In genomic region chr15:101233641-101234275, GRCm38 (mm10) we compare ENCODE assay signal across 12 mouse cellular contexts. TPM values are rescaled to one million over a fixed set of nuclear protein-coding genes. Genes with fewer than 3 reads are reported as not detected.
A peak's percentile ranks its signal among the peaks of the same experiment; 100 is the strongest.
DNase-seq lines count a peak whose midpoint lies in the region; ATAC-seq lines count a peak whose summit lies in the region.
"Had no signal": no experiment of that assay in that cellular context is flagged by ENCODE, and none has a peak within 500 bp of the region (broad histone marks: within the 10 kb centered on the region; RNA-seq: fewer than 3 reads in every experiment).

No protein-coding gene starts in this region.

- 0 out of 2 replicates have a peak overlapping the region, but pooled peaks have one; percentile 42 for H3K27ac ChIP-seq in kidney, embryonic 15.5 days
- peak overlapping the region; percentile 15; the same call in 1 of the 2 replicates for H3K27ac ChIP-seq in limb, embryonic 13.5 days
- H3K27ac ChIP-seq in stomach, embryonic 15.5 days: peak overlapping the region; percentile 89
- H3K27ac ChIP-seq in forebrain, embryonic 15.5 days (replicated peaks): no peak overlapping the region
- H3K27ac ChIP-seq: hindbrain, embryonic 15.5 days; liver, embryonic 13.5 days had no signal

- 0 out of 2 replicates have a peak, but pooled peaks cover 2% of the 10 kb centered on the region for H3K27me3 ChIP-seq in kidney, embryonic 15.5 days
- H3K27me3 ChIP-seq in limb, embryonic 13.5 days: peaks cover 9% of the 10 kb centered on the region; the same call in 1 of the 2 replicates
- no peaks in the 10 kb centered on the region for H3K27me3 ChIP-seq in stomach, embryonic 15.5 days (replicated peaks)
- no peaks in the 10 kb centered on the region; the same call in 1 of the 2 replicates for H3K27me3 ChIP-seq in forebrain, embryonic 15.5 days
- H3K27me3 ChIP-seq: hindbrain, embryonic 15.5 days had no signal

- H3K9me3 ChIP-seq in kidney, embryonic 15.5 days (replicated peaks): no peaks in the 10 kb centered on the region
- no peaks in the 10 kb centered on the region for H3K9me3 ChIP-seq in limb, embryonic 13.5 days
- H3K9me3 ChIP-seq in stomach, embryonic 15.5 days: no peaks in the 10 kb centered on the region
- H3K9me3 ChIP-seq in forebrain, embryonic 15.5 days: no peaks in the 10 kb centered on the region
- H3K9me3 ChIP-seq: hindbrain, embryonic 15.5 days; liver, embryonic 13.5 days had no signal

- DNase-seq in kidney, postnatal 36 days: no peak
- peak; percentile 85 for DNase-seq in ZHBTc4 (ENCODE audit: low read depth, low spot score)
- no peak for DNase-seq in right cerebral cortex, postnatal 14 days
- DNase-seq: adrenal gland, adult 8-10 months; cerebellum, adult 18-20 months; gastrocnemius, postnatal 14 days; liver, embryonic 13.5 days had no signal

- WGBS in kidney, embryonic 15.5 days: 34% methylated on average over 11 of the region's 11 CpGs
- WGBS in limb, embryonic 13.5 days: 28% methylated on average over 11 of the region's 11 CpGs
- 32% methylated on average over 11 of the region's 11 CpGs for WGBS in stomach, embryonic 15.5 days
- WGBS in forebrain, embryonic 15.5 days: 19% methylated on average over 11 of the region's 11 CpGs

- H3K4me1 ChIP-seq in kidney, embryonic 15.5 days: peaks cover 50% of the 10 kb centered on the region
- H3K4me1 ChIP-seq in limb, embryonic 13.5 days: peaks cover 56% of the 10 kb centered on the region
- peaks cover 37% of the 10 kb centered on the region; the same call in 1 of the 2 replicates for H3K4me1 ChIP-seq in stomach, embryonic 15.5 days
- peaks cover 14% of the 10 kb centered on the region; the same call in 1 of the 2 replicates for H3K4me1 ChIP-seq in forebrain, embryonic 15.5 days

- no peak overlapping the region for H3K4me3 ChIP-seq in kidney, embryonic 15.5 days (replicated peaks)
- no peak overlapping the region for H3K4me3 ChIP-seq in limb, embryonic 13.5 days
- H3K4me3 ChIP-seq in stomach, embryonic 15.5 days (replicated peaks): no peak overlapping the region
- H3K4me3 ChIP-seq in forebrain, embryonic 15.5 days: no peak overlapping the region
- H3K4me3 ChIP-seq: hindbrain, embryonic 15.5 days; liver, embryonic 13.5 days had no signal

- no peak overlapping the region for H3K9ac ChIP-seq in kidney, embryonic 15.5 days
- no peak overlapping the region for H3K9ac ChIP-seq in limb, embryonic 13.5 days
- H3K9ac ChIP-seq in stomach, embryonic 15.5 days: no peak overlapping the region
- H3K9ac ChIP-seq in forebrain, embryonic 15.5 days (replicated peaks): no peak overlapping the region
- H3K9ac ChIP-seq: hindbrain, embryonic 15.5 days; liver, embryonic 13.5 days had no signal

- peaks cover 28% of the 10 kb centered on the region for H3K36me3 ChIP-seq in kidney, embryonic 15.5 days
- peaks cover 39% of the 10 kb centered on the region for H3K36me3 ChIP-seq in limb, embryonic 13.5 days
- peaks cover 22% of the 10 kb centered on the region for H3K36me3 ChIP-seq in stomach, embryonic 15.5 days
- H3K36me3 ChIP-seq in forebrain, embryonic 15.5 days: 0 out of 2 replicates have a peak, but pooled peaks cover 3% of the 10 kb centered on the region
- H3K36me3 ChIP-seq: hindbrain, embryonic 15.5 days had no signal

- no peak overlapping the region for H3K4me2 ChIP-seq in kidney, embryonic 15.5 days
- no peak overlapping the region for H3K4me2 ChIP-seq in limb, embryonic 13.5 days (replicated peaks)
- H3K4me2 ChIP-seq in stomach, embryonic 15.5 days: no peak overlapping the region
- H3K4me2 ChIP-seq in forebrain, embryonic 15.5 days (replicated peaks): no peak overlapping the region
- H3K4me2 ChIP-seq: hindbrain, embryonic 15.5 days; liver, embryonic 13.5 days had no signal

- no peak for ATAC-seq in kidney, embryonic 15.5 days (replicated peaks; ENCODE audit: low FRiP score)
- no peak for ATAC-seq in limb, embryonic 13.5 days (ENCODE audit: low FRiP score, low read depth)
- peak; percentile 57 for ATAC-seq in stomach, embryonic 15.5 days (ENCODE audit: insufficient read depth, low FRiP score, low read depth)
- ATAC-seq in forebrain, embryonic 15.5 days (replicated peaks): no peak

RNA-seq across cellular contexts. Expression of gene Grasp, which starts 9.8 kb away (rescaled TPM):
- polyA plus RNA-seq in kidney, embryonic 15.5 days (2015; fragmentation: Nextera tagmentation; extraction: Ambion mirVana): 4.7 TPM in 2 replicates
- 5.7 and 6.0 TPM in 2 replicates for polyA plus RNA-seq in limb, embryonic 13.5 days (2015; fragmentation: Nextera tagmentation; extraction: Ambion mirVana)
- polyA plus RNA-seq in stomach, embryonic 15.5 days (2015; fragmentation: Nextera tagmentation; extraction: Ambion mirVana): 6.0 and 7.3 TPM in 2 replicates
- 1.3 and 1.7 TPM in 2 replicates for polyA plus RNA-seq in forebrain, embryonic 15.5 days (2015; fragmentation: Nextera tagmentation; extraction: Ambion mirVana)

RNA-seq across cellular contexts. Expression of gene Nr4a1, which starts 20.3 kb away (rescaled TPM):
- 9.8 and 10.0 TPM in 2 replicates for polyA plus RNA-seq in kidney, embryonic 15.5 days (2015; fragmentation: Nextera tagmentation; extraction: Ambion mirVana)
- 10.0 and 10.3 TPM in 2 replicates for polyA plus RNA-seq in limb, embryonic 13.5 days (2015; fragmentation: Nextera tagmentation; extraction: Ambion mirVana)
- polyA plus RNA-seq in stomach, embryonic 15.5 days (2015; fragmentation: Nextera tagmentation; extraction: Ambion mirVana): 10.6 and 11.2 TPM in 2 replicates
- 3.7 and 4.3 TPM in 2 replicates for polyA plus RNA-seq in forebrain, embryonic 15.5 days (2015; fragmentation: Nextera tagmentation; extraction: Ambion mirVana)

RNA-seq across cellular contexts. Expression of gene Atg101, which starts 50.3 kb away (rescaled TPM):
- polyA plus RNA-seq in kidney, embryonic 15.5 days (2015; fragmentation: Nextera tagmentation; extraction: Ambion mirVana): 75.0 and 80.1 TPM in 2 replicates
- 64.1 and 70.4 TPM in 2 replicates for polyA plus RNA-seq in limb, embryonic 13.5 days (2015; fragmentation: Nextera tagmentation; extraction: Ambion mirVana)
- 66.0 and 66.4 TPM in 2 replicates for polyA plus RNA-seq in stomach, embryonic 15.5 days (2015; fragmentation: Nextera tagmentation; extraction: Ambion mirVana)
- polyA plus RNA-seq in forebrain, embryonic 15.5 days (2015; fragmentation: Nextera tagmentation; extraction: Ambion mirVana): 86.4 and 86.8 TPM in 2 replicates

RNA-seq across cellular contexts. Expression of gene 6030408B16Rik, which starts 59.3 kb away (rescaled TPM):
- polyA plus RNA-seq in kidney, embryonic 15.5 days (2015; fragmentation: Nextera tagmentation; extraction: Ambion mirVana): 18.1 and 19.9 TPM in 2 replicates
- 1.5 and 1.9 TPM in 2 replicates for polyA plus RNA-seq in limb, embryonic 13.5 days (2015; fragmentation: Nextera tagmentation; extraction: Ambion mirVana)
- polyA plus RNA-seq in stomach, embryonic 15.5 days (2015; fragmentation: Nextera tagmentation; extraction: Ambion mirVana): 9.5 and 11.6 TPM in 2 replicates
- 0.37 and 0.48 TPM in 2 replicates for polyA plus RNA-seq in forebrain, embryonic 15.5 days (2015; fragmentation: Nextera tagmentation; extraction: Ambion mirVana)
- polyA plus RNA-seq: hindbrain, embryonic 15.5 days had no signal

RNA-seq across cellular contexts. Expression of gene Acvr1b, which starts 59.9 kb away (rescaled TPM):
- 6.2 and 6.4 TPM in 2 replicates for polyA plus RNA-seq in kidney, embryonic 15.5 days (2015; fragmentation: Nextera tagmentation; extraction: Ambion mirVana)
- polyA plus RNA-seq in limb, embryonic 13.5 days (2015; fragmentation: Nextera tagmentation; extraction: Ambion mirVana): 6.1 and 7.1 TPM in 2 replicates
- 8.9 and 9.9 TPM in 2 replicates for polyA plus RNA-seq in stomach, embryonic 15.5 days (2015; fragmentation: Nextera tagmentation; extraction: Ambion mirVana)
- 22.6 and 22.8 TPM in 2 replicates for polyA plus RNA-seq in forebrain, embryonic 15.5 days (2015; fragmentation: Nextera tagmentation; extraction: Ambion mirVana)
